Mouse (Mus musculus): ENCODE results near the gene Tex2. TPM values are rescaled to one million over a fixed set of nuclear protein-coding genes. Genes with fewer than 3 reads are reported as not detected.

The Tex2 gene
- polyA plus RNA-seq, 1 experiment: not detected

DNA sequence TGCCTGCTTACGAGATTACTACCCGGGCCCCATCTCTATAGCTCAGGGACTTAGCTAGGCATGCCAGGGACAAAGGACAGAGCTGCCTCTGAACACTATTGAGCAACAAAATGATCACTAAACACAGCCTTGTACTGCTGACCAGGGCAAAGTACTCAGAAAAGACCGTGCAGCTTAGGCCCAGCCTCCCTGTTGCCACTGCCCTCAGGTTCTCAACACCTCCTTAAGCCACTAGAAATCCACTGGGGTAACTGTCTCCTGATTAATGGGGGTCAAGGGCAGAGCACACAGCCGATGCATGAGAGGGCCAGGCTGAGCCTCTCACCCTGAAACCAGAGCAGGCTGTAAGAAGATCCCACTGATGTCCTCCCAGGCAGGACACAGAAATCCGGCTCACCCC, 98.8 kb downstream of the Tex2 start:
- Histone ChIP-seq H3K4me1 (ENCODE audit: control insufficient read depth, insufficient read depth, low read length) (peaks cover 7% of the 10 kb centered on the region), H3K4me3 (ENCODE audit: insufficient read depth, low read depth, low read length) (no peak overlapping the region), H3K27ac (ENCODE audit: insufficient read depth, low read depth, low read length) (no peak overlapping the region)
- TF ChIP-seq POLR2A (IDR thresholded peaks at IDR 0.05; ENCODE audit: insufficient read depth, low read depth, low read length): no peak
- TF ChIP-seq CTCF (IDR thresholded peaks at IDR 0.05; ENCODE audit: insufficient read depth, low read depth, low read length): no peak
- WGBS: 73% methylated on average over 5 of the region's 5 CpGs

DNA sequence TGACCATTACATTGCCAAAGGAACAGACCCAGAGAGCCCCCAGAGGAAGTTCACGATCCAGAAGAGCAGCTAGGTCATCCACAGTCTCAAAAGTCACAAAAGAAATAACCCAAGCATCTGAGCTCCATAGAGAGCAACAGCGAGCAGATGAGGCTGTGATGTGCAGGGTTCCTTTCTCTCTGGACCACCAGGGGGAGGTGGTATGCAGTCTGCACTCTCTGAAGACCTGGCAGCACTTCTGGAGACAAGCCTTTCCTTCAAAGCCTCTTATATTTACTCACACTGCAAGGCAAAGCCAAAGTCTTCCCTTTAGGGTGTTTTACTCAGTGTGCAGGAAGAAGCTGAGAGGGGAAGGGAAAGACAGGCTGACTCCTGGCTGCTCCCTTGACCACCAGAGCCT, 100.1 kb downstream of the Tex2 start:
- H3K4me3 ChIP-seq (ENCODE audit: insufficient read depth, low read depth, low read length): no peak overlapping the region
- H3K27ac ChIP-seq (ENCODE audit: insufficient read depth, low read depth, low read length): no peak overlapping the region
- H3K4me1 ChIP-seq (ENCODE audit: control insufficient read depth, insufficient read depth, low read length): peaks cover 7% of the 10 kb centered on the region
- 39% methylated on average over 2 of the region's 2 CpGs for WGBS
- no peak for TF ChIP-seq POLR2A (IDR thresholded peaks at IDR 0.05; ENCODE audit: insufficient read depth, low read depth, low read length)
- no peak for TF ChIP-seq CTCF (IDR thresholded peaks at IDR 0.05; ENCODE audit: insufficient read depth, low read depth, low read length)

DNA sequence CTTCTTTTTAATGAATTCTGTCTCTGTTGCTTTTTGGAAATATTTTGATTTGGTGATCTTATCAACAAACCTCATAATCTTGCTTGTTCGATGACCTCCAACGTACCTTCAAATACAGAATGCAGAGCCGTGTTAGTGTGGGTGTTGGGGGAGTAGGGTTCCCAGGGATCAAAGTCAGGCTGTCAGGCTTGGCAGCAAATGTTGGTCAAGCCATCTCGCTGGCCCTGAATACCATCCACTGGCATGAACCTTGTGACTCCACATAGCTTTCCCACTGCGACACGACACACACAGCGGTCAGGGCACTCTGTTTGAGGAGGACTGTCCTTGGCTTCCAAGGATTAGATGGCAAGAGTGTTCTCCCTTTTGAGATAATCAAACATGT, 101.2 kb downstream of the Tex2 start:
- WGBS: 95% methylated on average over 7 of the region's 7 CpGs

DNA sequence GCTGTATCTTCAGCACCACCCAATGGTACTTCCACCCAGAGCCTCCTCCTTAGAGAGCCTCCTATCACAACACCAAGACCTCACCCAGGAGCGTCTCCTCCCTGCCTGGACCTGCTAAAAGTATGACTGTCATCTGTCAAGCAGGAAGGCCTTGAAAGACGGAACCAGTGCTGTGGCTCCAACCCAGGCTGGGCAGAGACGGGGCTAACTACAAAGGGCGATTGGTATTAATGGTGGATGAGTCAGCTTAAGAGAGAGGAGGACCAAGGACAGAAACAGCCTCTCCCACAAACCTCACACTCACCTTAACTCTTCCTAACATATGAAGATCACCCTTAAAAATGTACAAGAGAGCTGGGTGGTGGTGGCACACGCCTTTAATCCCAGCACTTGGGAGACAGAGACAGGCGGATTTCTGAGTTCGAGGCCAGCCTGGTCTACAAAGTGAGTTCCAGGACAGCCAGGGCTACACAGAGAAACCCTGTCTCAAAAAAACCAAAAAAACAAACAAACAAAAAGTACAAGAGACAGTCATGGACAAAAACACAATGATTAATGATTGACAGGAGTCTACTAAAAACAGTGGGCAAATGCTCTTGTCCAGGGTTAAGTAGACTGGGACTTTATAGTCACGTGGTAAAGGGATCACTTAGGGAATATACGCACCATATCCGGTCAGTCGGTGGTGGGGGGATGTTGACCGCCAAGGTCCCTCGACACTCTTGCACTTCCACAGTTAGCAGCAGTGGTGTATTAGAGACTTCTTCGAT, 101.8 kb downstream of the Tex2 start:
- no peak overlapping the region for H3K4me3 ChIP-seq (ENCODE audit: insufficient read depth, low read depth, low read length)
- H3K4me1 ChIP-seq (ENCODE audit: control insufficient read depth, insufficient read depth, low read length): peaks cover 7% of the 10 kb centered on the region
- no peak overlapping the region for H3K27ac ChIP-seq (ENCODE audit: insufficient read depth, low read depth, low read length)
- WGBS: 87% methylated on average over 14 of the region's 14 CpGs
- TF ChIP-seq CTCF (IDR thresholded peaks at IDR 0.05; ENCODE audit: insufficient read depth, low read depth, low read length) (no peak), POLR2A (IDR thresholded peaks at IDR 0.05; ENCODE audit: insufficient read depth, low read depth, low read length) (no peak)

More for the DNA sequence above, 101.2 kb downstream of the Tex2 start:
- TF ChIP-seq POLR2A (IDR thresholded peaks at IDR 0.05; ENCODE audit: insufficient read depth, low read depth, low read length) (no peak), CTCF (IDR thresholded peaks at IDR 0.05; ENCODE audit: insufficient read depth, low read depth, low read length) (no peak)
- no peak overlapping the region for H3K27ac ChIP-seq (ENCODE audit: insufficient read depth, low read depth, low read length)
- no peak overlapping the region for H3K4me3 ChIP-seq (ENCODE audit: insufficient read depth, low read depth, low read length)
- H3K4me1 ChIP-seq (ENCODE audit: control insufficient read depth, insufficient read depth, low read length): peaks cover 7% of the 10 kb centered on the region

DNA sequence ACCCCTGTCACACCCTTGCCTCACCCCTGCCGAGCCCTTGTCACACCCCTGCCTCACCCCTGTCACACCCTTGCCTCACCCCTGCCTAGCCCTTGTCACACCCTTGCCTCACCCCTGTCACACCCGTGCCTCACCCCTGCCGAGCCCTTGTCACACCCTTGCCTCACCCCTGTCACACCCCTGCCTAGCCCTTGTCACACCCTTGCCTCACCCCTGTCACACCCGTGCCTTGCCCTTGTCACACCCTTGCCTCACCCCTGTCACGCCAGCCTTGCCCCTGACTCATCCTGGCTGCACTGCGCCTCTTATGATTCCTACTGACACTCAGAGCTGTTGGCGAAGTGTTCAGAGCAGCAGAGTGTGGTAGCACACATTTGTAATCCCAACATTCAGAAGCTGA, 105.6 kb downstream of the Tex2 start:
- peaks cover 1% of the 10 kb centered on the region; the same call in 1 of the 2 replicates for H3K4me1 ChIP-seq (ENCODE audit: control insufficient read depth, insufficient read depth, low read length)
- WGBS: 88% methylated on average over 7 of the region's 7 CpGs
- TF ChIP-seq CTCF (IDR thresholded peaks at IDR 0.05; ENCODE audit: insufficient read depth, low read depth, low read length) (no peak), POLR2A (IDR thresholded peaks at IDR 0.05; ENCODE audit: insufficient read depth, low read depth, low read length) (no peak)
- H3K27ac ChIP-seq (ENCODE audit: insufficient read depth, low read depth, low read length): no peak overlapping the region
- H3K4me3 ChIP-seq (ENCODE audit: insufficient read depth, low read depth, low read length): no peak overlapping the region

DNA sequence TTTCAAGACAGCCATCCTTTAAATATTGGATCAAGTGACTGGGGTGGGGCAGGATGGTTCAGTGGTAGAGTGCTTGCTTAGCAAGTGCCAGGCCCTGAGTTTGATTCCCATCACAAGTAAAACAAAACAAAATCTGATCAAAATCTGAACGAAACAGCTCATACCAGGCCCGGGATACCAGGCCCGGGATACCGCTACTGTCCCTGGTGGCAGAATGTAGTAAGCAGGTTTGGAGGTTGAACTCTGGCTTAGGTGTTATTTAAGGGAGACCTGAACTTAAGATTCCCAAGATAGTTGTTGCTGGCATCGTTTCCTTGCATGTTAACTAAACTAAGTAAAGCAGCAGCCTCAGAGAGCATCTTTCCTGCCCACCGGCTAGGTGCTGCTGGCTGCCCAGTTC, 107.0 kb downstream of the Tex2 start:
- TF ChIP-seq CTCF (IDR thresholded peaks at IDR 0.05; ENCODE audit: insufficient read depth, low read depth, low read length): no peak
- TF ChIP-seq POLR2A (IDR thresholded peaks at IDR 0.05; ENCODE audit: insufficient read depth, low read depth, low read length): no peak
- Histone ChIP-seq H3K27ac (ENCODE audit: insufficient read depth, low read depth, low read length) (no peak overlapping the region), H3K4me3 (ENCODE audit: insufficient read depth, low read depth, low read length) (no peak overlapping the region), H3K4me1 (ENCODE audit: control insufficient read depth, insufficient read depth, low read length) (peaks cover 6% of the 10 kb centered on the region; the same call in 1 of the 2 replicates)
- 89% methylated on average over 6 of the region's 6 CpGs for WGBS

DNA sequence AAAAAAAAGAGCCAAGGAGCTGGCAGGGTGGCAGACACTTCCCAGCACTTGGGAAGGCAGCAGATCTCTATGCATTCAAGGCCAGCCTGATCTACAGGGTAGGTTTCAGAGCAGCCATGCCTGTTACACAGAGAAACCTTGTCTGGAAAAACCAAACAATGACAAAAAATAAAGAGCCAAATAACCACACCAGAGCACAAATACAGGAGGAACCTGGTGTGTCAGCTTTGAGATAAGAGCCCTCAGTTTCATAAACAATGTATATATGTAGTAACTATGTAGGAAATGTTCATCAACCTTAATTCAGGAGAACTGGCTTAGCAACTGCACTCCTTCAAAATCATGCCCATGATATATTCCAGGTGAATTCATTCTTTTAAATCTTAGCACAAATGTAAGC, 109.1 kb downstream of the Tex2 start:
- TF ChIP-seq POLR2A (IDR thresholded peaks at IDR 0.05; ENCODE audit: insufficient read depth, low read depth, low read length) (no peak), CTCF (IDR thresholded peaks at IDR 0.05; ENCODE audit: insufficient read depth, low read depth, low read length) (no peak)
- H3K4me1 ChIP-seq (ENCODE audit: control insufficient read depth, insufficient read depth, low read length): peaks cover 6% of the 10 kb centered on the region; the same call in 1 of the 2 replicates
- no peak overlapping the region for H3K27ac ChIP-seq (ENCODE audit: insufficient read depth, low read depth, low read length)
- no peak overlapping the region for H3K4me3 ChIP-seq (ENCODE audit: insufficient read depth, low read depth, low read length)

DNA sequence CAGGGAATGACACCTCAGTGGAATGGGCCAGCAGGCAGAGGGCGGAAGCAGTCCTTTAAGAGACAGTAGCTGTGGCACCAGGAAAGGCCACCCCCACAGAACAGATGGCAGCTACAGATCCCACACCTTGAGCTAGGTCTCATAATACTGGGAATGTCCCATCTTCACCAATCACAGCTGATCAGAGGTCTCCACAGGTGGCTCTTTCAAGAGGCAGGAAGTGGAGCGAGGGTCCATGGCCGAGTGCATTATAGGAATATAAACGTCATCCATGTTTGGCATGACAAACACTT, 109.9 kb downstream of the Tex2 start:
- WGBS: 86% methylated on average over 4 of the region's 4 CpGs
- Histone ChIP-seq H3K4me3 (ENCODE audit: insufficient read depth, low read depth, low read length) (no peak overlapping the region), H3K27ac (ENCODE audit: insufficient read depth, low read depth, low read length) (no peak overlapping the region), H3K4me1 (ENCODE audit: control insufficient read depth, insufficient read depth, low read length) (peaks cover 6% of the 10 kb centered on the region; the same call in 1 of the 2 replicates)
- TF ChIP-seq CTCF (IDR thresholded peaks at IDR 0.05; ENCODE audit: insufficient read depth, low read depth, low read length): no peak

DNA sequence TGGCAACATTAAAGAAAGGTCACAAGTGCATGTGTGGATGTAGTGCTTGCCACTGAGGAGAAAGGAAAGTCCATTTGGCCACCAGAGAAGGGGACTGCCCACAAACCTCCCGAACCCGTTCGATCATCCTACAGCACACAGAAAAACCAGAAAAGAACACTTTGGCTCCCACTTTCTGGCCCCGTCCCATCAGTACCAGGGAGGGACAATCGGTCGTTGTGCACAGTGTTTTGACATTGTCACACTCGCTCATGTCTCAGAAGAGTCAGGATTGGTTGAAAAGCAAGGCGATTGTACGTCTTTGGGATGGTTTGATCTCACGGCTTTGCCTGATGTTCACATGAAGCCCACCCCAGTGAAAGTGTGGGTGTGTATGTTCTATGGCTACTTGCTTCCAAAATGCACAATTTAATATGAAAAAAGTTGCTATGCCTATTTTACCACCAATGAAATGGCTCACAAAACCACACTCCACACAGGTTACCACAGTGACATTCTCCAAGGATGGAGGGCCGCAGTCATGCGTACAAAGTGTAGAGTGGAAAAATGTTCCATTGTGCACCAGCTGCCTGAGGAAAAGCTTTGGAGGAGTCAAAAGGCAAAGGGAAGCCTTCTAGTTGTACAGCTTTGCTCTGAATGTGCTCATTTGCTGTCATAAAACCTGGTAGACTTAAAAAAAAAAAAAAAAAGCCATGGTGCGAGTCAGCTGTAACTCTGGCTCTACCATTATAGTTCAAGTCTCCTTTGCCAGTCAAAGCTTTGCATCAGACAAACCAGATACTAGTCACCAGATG, 110.4 kb downstream of the Tex2 start:
- WGBS: 50% methylated on average over 13 of the region's 13 CpGs

More for the DNA sequence above, 110.4 kb downstream of the Tex2 start:
- no peak overlapping the region for H3K27ac ChIP-seq (ENCODE audit: insufficient read depth, low read depth, low read length)
- TF ChIP-seq CTCF (IDR thresholded peaks at IDR 0.05; ENCODE audit: insufficient read depth, low read depth, low read length) (no peak), POLR2A (IDR thresholded peaks at IDR 0.05; ENCODE audit: insufficient read depth, low read depth, low read length) (no peak)
- H3K4me1 ChIP-seq (ENCODE audit: control insufficient read depth, insufficient read depth, low read length): peaks cover 6% of the 10 kb centered on the region; the same call in 1 of the 2 replicates
- no peak overlapping the region for H3K4me3 ChIP-seq (ENCODE audit: insufficient read depth, low read depth, low read length)

Data from olfactory bulb, adult 2 months (tissue).